Mouse (Mus musculus) embryonic stem cell, embryonic (primary cell): Measurements from ENCODE around the gene Dchs1.

Experiments
- CTCF ChIA-PET, 4 experiments: fragments of 300-600 bp in 2 of 4; fragments of 350-600 bp in 2 of 4; sonication (Branson Sonifier 250); formaldehyde crosslinking; loops; one replicate each; lab custom pipeline; 2022; ENCODE audit warnings: inconsistent platforms in 2 of 4; lab: Charles Lee
- POLR2A ChIA-PET, 4 experiments: fragments of 300-600 bp in 2 of 4; fragments of 350-600 bp in 2 of 4; sonication (Branson Sonifier 250); formaldehyde crosslinking; loops; one replicate each; lab custom pipeline; 2022; ENCODE audit warnings: antibody characterized with exemption in 4 of 4, inconsistent platforms in 1 of 4; lab: Charles Lee

Gene Dchs1

GRCm38 (mm10) chr7:105787285-105788140 lies at the start of gene Dchs1:
Gene Dchs1 (minus strand): TSS chr7:105787654.
- ChIA-PET POLR2A (no interaction called here), CTCF (no interaction called here)

- POLR2A ChIA-PET = interaction anchor here in 1 of 4 experiments (1.1 kb wide), 1 partner anchor 13 kb away, joined by 3 read pairs; the partner anchor contains the start of gene Mrpl17
- CTCF ChIA-PET = no interaction called here
These were observed 36.8 kb upstream of the Dchs1 start for GRCm38 (mm10) chr7:105824281-105824680.

GRCm38 (mm10) chr7:105818483-105818882 lies 31.0 kb upstream of the Dchs1 start:
- CTCF ChIA-PET = interaction anchor here (0.6 to 1.7 kb wide), 8 partner anchors 65 to 407 kb away, joined by 3 to 6 read pairs (median 4); partner anchors contain the start of gene Dnhd1 (in 1 of the 4)
- POLR2A ChIA-PET = interaction anchor here in 2 of 4 experiments (0.7 kb wide), 2 partner anchors 183 to 1408 kb away, joined by 3 to 5 read pairs; no protein-coding TSS in a partner anchor

DNA sequence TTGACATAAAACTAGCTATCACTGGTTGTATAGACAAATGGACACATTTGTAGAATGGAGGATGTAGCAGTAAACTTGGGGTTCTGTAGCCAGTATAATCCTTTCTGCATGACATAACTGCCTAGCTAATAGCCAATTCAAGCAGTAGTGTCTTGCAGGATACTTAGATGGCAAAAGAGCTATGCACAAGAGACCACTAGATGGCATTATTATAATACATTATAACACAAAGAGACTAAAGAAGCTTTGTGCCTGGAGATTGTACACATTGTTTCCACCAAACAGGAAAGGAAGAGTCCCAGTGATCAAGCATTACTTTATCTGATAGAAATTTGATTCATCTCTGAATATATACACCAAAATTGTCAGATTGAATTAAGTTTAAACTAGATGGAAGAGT lies 29.3 kb upstream of the Dchs1 start:
- POLR2A ChIA-PET = interaction anchor here in 1 of 4 experiments (1.4 kb wide), 1 partner anchor 80 kb away, joined by 4 read pairs; the partner anchor contains the start of gene Ilk
- CTCF ChIA-PET = interaction anchor here (0.7 to 1.3 kb wide), 8 partner anchors 26 to 1364 kb away, joined by 3 to 9 read pairs (median 3); partner anchors contain the start of gene Dnhd1 (in 1 of the 4)

- POLR2A ChIA-PET = no interaction called here
- CTCF ChIA-PET = interaction anchor here in 1 of 4 experiments (0.6 kb wide), 1 partner anchor 67 kb away, joined by 5 read pairs; no protein-coding TSS in a partner anchor
These were observed 25.9 kb upstream of the Dchs1 start for GRCm38 (mm10) chr7:105813326-105813725.

- CTCF ChIA-PET = interaction anchor here in 1 of 4 experiments (0.6 kb wide), 1 partner anchor 66 kb away, joined by 5 read pairs; no protein-coding TSS in a partner anchor
- POLR2A ChIA-PET = interaction anchor here in 2 of 4 experiments (1.9 to 3.3 kb wide), 4 partner anchors 60 to 172 kb away, joined by 6 to 49 read pairs (median 24); partner anchors contain the start of genes Arfip2 (in 2 of the 2), Gm45799 (in 2 of the 2), Timm10b (in 2 of the 2) and Dnhd1 (in 1 of the 2)
These were observed 25.1 kb upstream of the Dchs1 start for GRCm38 (mm10) chr7:105812566-105812965.

- ChIA-PET CTCF (interaction anchor here in 3 of 4 experiments (0.6 to 1.7 kb wide), 13 partner anchors 11 to 673 kb away, joined by 3 to 17 read pairs (median 3); partner anchors contain the start of genes Arfip2 (in 1 of the 3), Dnhd1 (in 1 of the 3), Gm45799 (in 1 of the 3) and Ilk (in 1 of the 3)), POLR2A (interaction anchor here (0.6 to 4.5 kb wide), 46 partner anchors 8 to 1592 kb away, joined by 3 to 49 read pairs (median 5); partner anchors contain the start of genes Ilk (in 3 of the 4), Taf10 (in 3 of the 4), Tpp1 (in 3 of the 4) and Apbb1 (in 2 of the 4))
These were observed 24.1 kb upstream of the Dchs1 start for GRCm38 (mm10) chr7:105811516-105811915.

DNA sequence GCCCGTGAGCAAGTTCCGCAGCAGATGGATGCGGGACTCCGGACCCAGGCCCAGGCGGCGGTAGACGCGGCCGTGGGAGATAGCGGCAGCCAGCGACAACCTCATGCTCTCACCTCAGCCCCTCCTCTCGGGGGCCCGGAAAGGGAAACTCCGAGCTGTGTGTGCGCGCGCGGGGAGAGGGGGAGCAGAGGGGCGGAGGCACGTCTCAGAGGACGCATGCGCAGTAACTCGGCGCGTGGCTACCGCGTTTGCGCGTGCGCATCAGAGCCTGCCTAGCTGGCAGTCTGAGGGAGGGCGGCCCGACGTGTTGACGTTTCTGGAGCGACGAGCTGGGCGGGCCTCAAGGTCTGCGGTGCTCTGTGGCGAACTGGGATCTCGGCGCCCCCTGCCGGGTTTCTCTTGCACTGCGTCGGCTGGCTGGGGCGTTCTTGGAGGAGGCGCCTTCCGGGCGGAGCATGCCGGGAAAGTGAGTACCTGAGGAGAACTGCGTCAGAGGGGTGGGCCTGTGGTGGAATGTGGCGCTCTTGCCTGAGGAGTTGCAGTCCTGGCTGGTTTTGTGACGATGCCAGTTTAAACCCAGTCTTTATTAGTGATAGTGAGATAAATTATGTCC lies 23.5 kb upstream of the Dchs1 start, which contains the start of gene Mrpl17:
Gene Mrpl17 (minus strand): TSS at position 223 of the 613 bp plus-strand sequence.
- POLR2A ChIA-PET = interaction anchor here (0.6 to 4.5 kb wide), 52 partner anchors 8 to 1592 kb away, joined by 3 to 49 read pairs (median 5); partner anchors contain the start of genes Ilk (in 3 of the 4), Taf10 (in 3 of the 4), Tpp1 (in 3 of the 4) and Apbb1 (in 2 of the 4)

GRCm38 (mm10) chr7:105810280-105810876 lies 22.9 kb upstream of the Dchs1 start:
- ChIA-PET CTCF (interaction anchor here in 3 of 4 experiments (1.0 to 1.7 kb wide), 12 partner anchors 10 to 398 kb away, joined by 3 to 17 read pairs (median 3); partner anchors contain the start of genes Arfip2 (in 1 of the 3), Dnhd1 (in 1 of the 3), Gm45799 (in 1 of the 3) and Ilk (in 1 of the 3)), POLR2A (interaction anchor here (0.8 to 4.5 kb wide), 51 partner anchors 7 to 1591 kb away, joined by 3 to 49 read pairs (median 5); partner anchors contain the start of genes Ilk (in 3 of the 4), Taf10 (in 3 of the 4), Tpp1 (in 3 of the 4) and Apbb1 (in 2 of the 4))

More for the DNA sequence above, 23.5 kb upstream of the Dchs1 start, which contains the start of gene Mrpl17:
- CTCF ChIA-PET = interaction anchor here in 3 of 4 experiments (0.6 to 1.7 kb wide), 14 partner anchors 10 to 672 kb away, joined by 3 to 17 read pairs (median 3); partner anchors contain the start of genes Arfip2 (in 1 of the 3), Dnhd1 (in 1 of the 3), Gm45799 (in 1 of the 3) and Ilk (in 1 of the 3)

GRCm38 (mm10) chr7:105809836-105810235 lies 22.4 kb upstream of the Dchs1 start:
- POLR2A ChIA-PET = interaction anchor here in 3 of 4 experiments (0.8 to 4.5 kb wide), 26 partner anchors 9 to 256 kb away, joined by 3 to 49 read pairs (median 10); partner anchors contain the start of genes Ilk (in 3 of the 3), Taf10 (in 3 of the 3), Tpp1 (in 3 of the 3) and Arfip2 (in 2 of the 3)
- CTCF ChIA-PET = interaction anchor here in 1 of 4 experiments (1.2 to 1.7 kb wide), 3 partner anchors 66 to 159 kb away, joined by 3 to 17 read pairs (median 3); partner anchors contain the start of genes Dnhd1 and Taf10

DNA sequence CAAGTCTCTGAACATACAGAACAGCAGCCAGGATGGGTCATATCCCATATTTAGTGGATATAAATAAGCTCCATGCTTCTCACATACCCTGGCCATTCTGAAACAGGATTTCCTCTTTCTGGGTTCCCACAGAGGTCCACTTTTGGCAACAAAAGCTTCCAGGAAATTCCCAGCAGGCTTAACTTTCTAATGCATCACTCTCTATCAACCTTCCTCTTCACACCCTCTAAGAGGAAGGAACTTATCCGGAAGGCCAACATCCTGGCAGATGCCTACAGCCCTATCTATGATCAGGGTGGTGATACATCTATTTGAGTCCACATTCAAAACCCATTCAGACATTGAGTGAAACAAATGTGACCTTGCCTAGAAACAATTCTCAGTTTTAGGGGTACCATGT lies 20.9 kb upstream of the Dchs1 start:
- ChIA-PET POLR2A (interaction anchor here in 3 of 4 experiments (0.9 to 4.5 kb wide), 9 partner anchors 11 to 158 kb away, joined by 3 to 43 read pairs (median 5); partner anchors contain the start of genes Tpp1 (in 3 of the 3), Taf10 (in 2 of the 3) and Dnhd1 (in 1 of the 3)), CTCF (no interaction called here)

DNA sequence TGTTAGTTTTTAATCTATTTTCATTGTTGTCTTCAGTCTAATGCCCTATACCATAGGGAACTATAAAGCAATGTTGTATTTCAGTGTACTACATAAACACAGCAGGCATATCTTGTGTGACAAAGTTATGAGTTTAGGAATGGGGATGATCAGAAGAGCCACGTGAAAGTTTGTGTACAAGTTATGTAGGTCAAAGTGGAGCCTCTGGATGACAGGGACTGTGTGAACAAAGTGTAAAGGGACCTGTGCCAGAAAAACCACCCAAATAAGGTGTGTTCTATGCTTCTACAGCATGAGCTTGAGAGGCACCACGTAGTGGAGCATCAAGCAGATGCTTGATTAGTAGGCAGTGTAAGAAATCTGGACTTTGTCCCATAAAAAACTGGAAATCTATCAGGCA lies 19.3 kb upstream of the Dchs1 start:
- ChIA-PET CTCF (interaction anchor here in 1 of 4 experiments (0.7 kb wide), 1 partner anchor 10 kb away, joined by 3 read pairs; no protein-coding TSS in a partner anchor), POLR2A (interaction anchor here in 2 of 4 experiments (0.9 to 1.3 kb wide), 3 partner anchors 55 to 192 kb away, joined by 3 to 4 read pairs (median 4); partner anchors contain the start of genes Taf10 (in 1 of the 2) and Tpp1 (in 1 of the 2))

- POLR2A ChIA-PET = interaction anchor here in 2 of 4 experiments (0.9 to 1.6 kb wide), 5 partner anchors 23 to 192 kb away, joined by 3 to 4 read pairs (median 4); partner anchors contain the start of genes Taf10 (in 1 of the 2) and Tpp1 (in 1 of the 2)
- CTCF ChIA-PET = interaction anchor here in 1 of 4 experiments (0.7 kb wide), 1 partner anchor 10 kb away, joined by 3 read pairs; no protein-coding TSS in a partner anchor
These were observed 18.7 kb upstream of the Dchs1 start for GRCm38 (mm10) chr7:105806125-105806524.

- ChIA-PET POLR2A (interaction anchor here in 3 of 4 experiments (0.8 to 5.9 kb wide), 5 partner anchors 8 to 90 kb away, joined by 3 to 16 read pairs (median 7); partner anchors contain the start of genes Mrpl17 (in 2 of the 3) and Tpp1 (in 1 of the 3)), CTCF (no interaction called here)
These were observed 16.0 kb upstream of the Dchs1 start for GRCm38 (mm10) chr7:105803428-105803827.

DNA sequence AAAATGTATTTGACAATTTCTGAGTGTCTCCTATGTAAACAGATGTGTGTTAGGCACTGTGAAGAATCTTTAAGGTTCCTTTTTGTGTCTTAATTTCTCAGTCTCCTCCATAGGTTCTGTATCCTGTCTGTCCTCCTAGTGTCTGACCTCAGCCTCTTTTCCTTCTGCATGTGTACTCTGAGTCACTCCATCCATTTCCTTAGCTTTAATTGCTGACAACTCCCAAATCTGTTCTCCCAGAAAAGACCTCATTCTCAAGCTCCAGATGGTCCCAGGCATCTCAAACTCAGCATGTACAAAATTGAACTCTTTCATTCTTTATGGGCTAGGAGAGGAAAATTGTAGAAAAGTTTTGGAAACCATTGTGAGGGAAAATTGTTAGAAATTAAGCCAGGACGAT lies 15.3 kb upstream of the Dchs1 start:
- ChIA-PET CTCF (no interaction called here), POLR2A (interaction anchor here in 3 of 4 experiments (0.8 to 5.9 kb wide), 6 partner anchors 8 to 89 kb away, joined by 3 to 16 read pairs (median 6); partner anchors contain the start of genes Mrpl17 (in 3 of the 3) and Tpp1 (in 1 of the 3))

DNA sequence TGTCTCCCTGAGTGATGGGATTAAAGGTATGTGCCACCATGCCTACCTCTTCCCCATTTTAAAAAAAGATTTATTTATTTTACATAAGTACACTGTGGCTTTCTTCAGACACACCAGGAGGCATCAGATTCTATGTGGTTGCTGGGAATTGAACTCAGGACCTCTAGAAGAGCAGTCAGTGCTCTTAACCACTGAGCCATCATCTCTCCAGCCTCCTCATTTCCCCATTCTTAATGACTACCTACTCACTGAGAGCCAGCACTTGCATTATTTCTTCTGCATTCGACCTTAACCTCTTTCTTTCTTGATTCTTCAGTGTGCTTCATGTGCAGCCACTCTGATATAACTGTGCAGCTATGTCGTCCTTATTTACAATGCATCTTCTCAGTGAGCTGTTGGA lies 14.9 kb upstream of the Dchs1 start:
- POLR2A ChIA-PET = interaction anchor here in 2 of 4 experiments (1.1 to 5.9 kb wide), 4 partner anchors 8 to 50 kb away, joined by 4 to 16 read pairs (median 7); partner anchors contain the start of genes Mrpl17 (in 2 of the 2) and Tpp1 (in 1 of the 2)
- CTCF ChIA-PET = no interaction called here
